Mouse (Mus musculus) heart, embryonic 16.5 days (tissue): ENCODE measurements around the gene Sfmbt2. TPM values are rescaled to one million over a fixed set of nuclear protein-coding genes. Genes with fewer than 3 reads are reported as not detected.
A peak's percentile ranks its signal among the peaks of the same experiment; 100 is the strongest.

Experiments
- ATAC-seq: fragments of 200-750 bp; cut with Nextera tagmentation; replicated peaks from 2 replicates; pipeline ENCODE4 v1.8.0; 2017; ENCODE audit warnings: moderate number of reproducible peaks; ENCODE audit not compliant: insufficient read depth, low FRiP score; ENCODE audit errors: extremely low read depth
- H3K27ac ChIP-seq: fragments of 300-500 bp; sonication (generic); 2 replicates; pipeline ENCODE4 v1.5.1; 2014; ENCODE audit warnings: mild to moderate bottlenecking, low read length, control low read depth, moderate library complexity
- H3K27me3 ChIP-seq: fragments of 300-500 bp; sonication (generic); 2 replicates; pipeline ENCODE4 v1.6.1; 2014; ENCODE audit warnings: low read length, mixed read lengths; ENCODE audit not compliant: control insufficient read depth, insufficient read depth
- H3K36me3 ChIP-seq: fragments of 300-500 bp; sonication (generic); 2 replicates; pipeline ENCODE4 v1.6.1; 2014; ENCODE audit not compliant: control insufficient read depth, insufficient read depth
- H3K4me1 ChIP-seq: fragments of 300-500 bp; sonication (generic); 2 replicates; pipeline ENCODE4 v1.6.1; 2014; ENCODE audit warnings: low read length, mixed read lengths; ENCODE audit not compliant: control insufficient read depth, insufficient read depth
- H3K4me2 ChIP-seq: fragments of 300-500 bp; sonication (generic); 2 replicates; pipeline ENCODE4 v1.6.1; 2014; ENCODE audit warnings: low read depth, mild to moderate bottlenecking, control low read depth, low read length
- H3K4me3 ChIP-seq: fragments of 300-500 bp; sonication (generic); 2 replicates; pipeline ENCODE4 v1.5.1; 2014; ENCODE audit warnings: mild to moderate bottlenecking, control low read depth, low read length
- H3K9ac ChIP-seq: fragments of 300-500 bp; sonication (generic); 2 replicates; pipeline ENCODE4 v1.6.1; 2014; ENCODE audit warnings: low read length, control low read depth
- H3K9me3 ChIP-seq: fragments of 300-500 bp; sonication (generic); replicated peaks from 2 replicates; pipeline ENCODE4 v1.6.1; 2016; ENCODE audit warnings: low read length; ENCODE audit not compliant: control insufficient read depth
- WGBS: fragments of 180-500 bp; shearing (Covaris S2); extraction: QIAGEN DNeasy Blood & Tissue Kit; methylation state at CpG from one replicate; pipeline ENCODE4 v1.1.7; 2014; 5-methylcytosine and 5-hydroxymethylcytosine counted together
- polyA plus RNA-seq: library from polyadenylated mRNA; unstranded; fragments of >200 nt; fragmentation: Nextera tagmentation; extraction: Ambion mirVana; gene quantifications from 2 replicates; pipeline ENCODE4 v1.2.1, GENCODE M21; 2015

Sfmbt2 gene
- polyA plus RNA-seq, 1 experiment from 2014 or later, result 1.3 TPM

- no peak overlapping the region for H3K4me3 ChIP-seq
- ATAC-seq, result no peak
- 0 out of 2 replicates have a peak, but pooled peaks cover 4% of the 10 kb centered on the region for H3K9me3 ChIP-seq
- H3K4me2 ChIP-seq, result no peak overlapping the region
- H3K27me3 ChIP-seq, result peaks cover 42% of the 10 kb centered on the region
- H3K36me3 ChIP-seq, result no peaks in the 10 kb centered on the region
- no peak overlapping the region for H3K9ac ChIP-seq
- H3K4me1 ChIP-seq, result no peaks in the 10 kb centered on the region; the same call in 1 of the 2 replicates
- WGBS, result 18% methylated on average over 2 of the region's 2 CpGs
- no peak overlapping the region for H3K27ac ChIP-seq
These were observed 4.0 kb upstream of the Sfmbt2 start for GRCm38 (mm10) chr2:10366284-10366683.

DNA sequence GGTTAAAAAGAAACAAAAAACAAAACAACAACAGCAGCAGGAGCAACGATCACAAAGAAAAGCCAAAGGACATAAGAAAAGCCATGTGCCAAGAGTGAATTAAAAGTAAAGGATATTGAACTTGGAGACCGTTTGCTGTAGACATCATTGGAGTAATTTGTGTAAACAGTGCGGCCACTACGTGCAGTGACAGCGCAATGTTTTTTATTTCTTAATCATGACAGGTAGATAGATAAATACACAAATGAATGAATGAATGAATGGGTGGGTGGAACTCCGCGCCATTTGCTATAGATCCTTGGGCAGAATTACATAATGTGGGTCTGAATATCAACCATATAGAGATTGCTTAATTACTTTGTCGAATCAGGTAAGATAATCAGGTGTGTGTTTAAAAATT, 634 bp upstream of the Sfmbt2 start:
- H3K4me1 ChIP-seq, result peaks cover 9% of the 10 kb centered on the region
- 0 out of 2 replicates have a peak, but pooled peaks cover 4% of the 10 kb centered on the region for H3K9me3 ChIP-seq
- 6% methylated on average over 8 of the region's 8 CpGs for WGBS
- no peak overlapping the region for H3K4me3 ChIP-seq
- no peaks in the 10 kb centered on the region for H3K36me3 ChIP-seq
- no peak overlapping the region for H3K4me2 ChIP-seq
- no peak overlapping the region for H3K27ac ChIP-seq
- peaks cover 52% of the 10 kb centered on the region for H3K27me3 ChIP-seq
- no peak overlapping the region for H3K9ac ChIP-seq
- ATAC-seq, result no peak

GRCm38 (mm10) chr2:10370687-10371458, 563 bp downstream of the Sfmbt2 start:
- no peak for ATAC-seq
- no peak overlapping the region for H3K4me3 ChIP-seq
- 2% methylated on average over 26 of the region's 26 CpGs for WGBS
- H3K36me3 ChIP-seq, result no peaks in the 10 kb centered on the region
- H3K9me3 ChIP-seq, result 0 out of 2 replicates have a peak, but pooled peaks cover 4% of the 10 kb centered on the region
- peaks cover 14% of the 10 kb centered on the region for H3K4me1 ChIP-seq
- H3K9ac ChIP-seq, result no peak overlapping the region
- H3K4me2 ChIP-seq, result no peak overlapping the region
- peaks cover 58% of the 10 kb centered on the region for H3K27me3 ChIP-seq
- H3K27ac ChIP-seq, result no peak overlapping the region

- WGBS, result 1% methylated on average over 16 of the region's 16 CpGs
- Histone ChIP-seq H3K4me3 (peak overlapping the region; percentile 66), H3K27ac (no peak overlapping the region), H3K9ac (no peak overlapping the region), H3K27me3 (peaks cover 62% of the 10 kb centered on the region), H3K36me3 (no peaks in the 10 kb centered on the region), H3K9me3 (0 out of 2 replicates have a peak, but pooled peaks cover 4% of the 10 kb centered on the region), H3K4me2 (no peak overlapping the region), H3K4me1 (peaks cover 14% of the 10 kb centered on the region)
- ATAC-seq, result no peak
These were observed 1.1 kb downstream of the Sfmbt2 start for GRCm38 (mm10) chr2:10371459-10371817.

GRCm38 (mm10) chr2:10371899-10372298, 1.6 kb downstream of the Sfmbt2 start:
- Histone ChIP-seq H3K9ac (no peak overlapping the region), H3K27me3 (peaks cover 61% of the 10 kb centered on the region), H3K27ac (no peak overlapping the region), H3K4me2 (peak overlapping the region; percentile 99), H3K36me3 (no peaks in the 10 kb centered on the region), H3K4me1 (peaks cover 14% of the 10 kb centered on the region), H3K4me3 (peak overlapping the region; percentile 66), H3K9me3 (0 out of 2 replicates have a peak, but pooled peaks cover 4% of the 10 kb centered on the region)
- 2% methylated on average over 9 of the region's 18 CpGs for WGBS
- ATAC-seq, result 0 out of 2 replicates have a peak, but pooled peaks have one; percentile 8

DNA sequence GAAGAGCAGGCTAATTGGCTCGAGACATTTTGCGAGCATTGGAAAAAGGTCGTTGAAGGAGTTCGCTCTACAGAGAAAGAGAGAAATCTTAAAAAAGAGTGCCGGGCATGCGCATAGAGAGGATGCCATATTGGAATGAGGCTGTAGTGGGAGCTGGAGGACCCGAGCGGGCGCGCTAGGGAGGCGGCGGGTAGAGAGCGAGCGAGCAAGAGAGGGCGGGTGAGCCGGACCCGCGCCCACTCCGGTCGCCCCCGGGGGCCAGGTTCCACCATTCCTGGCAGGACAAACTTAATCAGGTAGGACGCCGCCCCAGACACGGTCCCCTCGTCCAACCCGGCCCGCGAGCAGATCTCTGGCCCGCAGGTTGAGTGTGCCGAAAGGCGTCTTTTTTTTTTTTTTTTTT, 2.0 kb downstream of the Sfmbt2 start:
- Histone ChIP-seq H3K4me2 (peak overlapping the region; percentile 99), H3K9me3 (0 out of 2 replicates have a peak, but pooled peaks cover 4% of the 10 kb centered on the region), H3K36me3 (no peaks in the 10 kb centered on the region), H3K27ac (no peak overlapping the region), H3K27me3 (peaks cover 56% of the 10 kb centered on the region), H3K9ac (peak overlapping the region; percentile 70), H3K4me1 (peaks cover 14% of the 10 kb centered on the region), H3K4me3 (peak overlapping the region; percentile 66)
- WGBS, result under 1% methylated on average over 31 of the region's 31 CpGs
- peak; percentile 71 for ATAC-seq

DNA sequence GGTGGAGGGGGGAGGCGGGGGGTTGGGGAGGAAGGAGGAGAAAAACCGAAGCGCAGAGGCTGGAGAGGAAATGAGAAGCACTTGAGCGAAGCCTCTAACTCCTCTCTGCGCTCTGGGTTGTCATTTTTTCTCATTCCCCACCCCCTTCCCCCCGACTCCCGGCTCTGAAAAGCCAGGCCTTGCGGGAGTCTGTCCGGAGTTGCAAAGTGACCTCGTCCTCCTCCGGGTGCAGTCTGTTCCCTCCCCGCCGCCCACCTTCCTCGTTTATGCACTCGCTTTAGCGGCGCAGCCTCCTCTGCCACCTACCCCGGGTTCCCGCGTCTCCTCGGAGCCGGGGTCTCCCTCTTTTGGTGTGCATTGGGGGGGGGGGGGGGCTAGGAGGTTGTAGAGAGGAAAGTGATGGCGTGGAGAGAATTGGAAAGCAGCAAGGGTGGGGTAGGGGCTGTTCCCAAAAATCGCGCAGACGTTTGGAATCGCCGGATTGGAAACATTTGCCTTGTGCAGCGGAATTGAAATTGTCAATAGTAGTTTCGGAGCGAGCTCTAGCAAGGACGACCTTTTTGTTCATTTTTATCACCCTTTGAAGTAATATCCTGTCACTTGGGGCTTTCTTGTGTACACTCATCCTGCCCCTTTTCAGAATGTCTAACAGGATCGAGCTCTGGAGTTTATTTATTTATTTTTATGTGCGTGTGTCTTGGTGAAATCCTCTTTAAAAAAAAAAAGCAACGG, 2.6 kb downstream of the Sfmbt2 start:
- no peak overlapping the region for H3K27ac ChIP-seq
- H3K27me3 ChIP-seq, result peaks cover 53% of the 10 kb centered on the region
- ATAC-seq, result no peak; the same call in 1 of the 2 replicates
- H3K4me1 ChIP-seq, result peaks cover 14% of the 10 kb centered on the region
- peak overlapping the region; percentile 66 for H3K4me3 ChIP-seq
- H3K9ac ChIP-seq, result peak overlapping the region; percentile 70
- under 1% methylated on average over 35 of the region's 35 CpGs for WGBS
- H3K9me3 ChIP-seq, result 0 out of 2 replicates have a peak, but pooled peaks cover 4% of the 10 kb centered on the region
- no peaks in the 10 kb centered on the region for H3K36me3 ChIP-seq
- H3K4me2 ChIP-seq, result peak overlapping the region; percentile 99

DNA sequence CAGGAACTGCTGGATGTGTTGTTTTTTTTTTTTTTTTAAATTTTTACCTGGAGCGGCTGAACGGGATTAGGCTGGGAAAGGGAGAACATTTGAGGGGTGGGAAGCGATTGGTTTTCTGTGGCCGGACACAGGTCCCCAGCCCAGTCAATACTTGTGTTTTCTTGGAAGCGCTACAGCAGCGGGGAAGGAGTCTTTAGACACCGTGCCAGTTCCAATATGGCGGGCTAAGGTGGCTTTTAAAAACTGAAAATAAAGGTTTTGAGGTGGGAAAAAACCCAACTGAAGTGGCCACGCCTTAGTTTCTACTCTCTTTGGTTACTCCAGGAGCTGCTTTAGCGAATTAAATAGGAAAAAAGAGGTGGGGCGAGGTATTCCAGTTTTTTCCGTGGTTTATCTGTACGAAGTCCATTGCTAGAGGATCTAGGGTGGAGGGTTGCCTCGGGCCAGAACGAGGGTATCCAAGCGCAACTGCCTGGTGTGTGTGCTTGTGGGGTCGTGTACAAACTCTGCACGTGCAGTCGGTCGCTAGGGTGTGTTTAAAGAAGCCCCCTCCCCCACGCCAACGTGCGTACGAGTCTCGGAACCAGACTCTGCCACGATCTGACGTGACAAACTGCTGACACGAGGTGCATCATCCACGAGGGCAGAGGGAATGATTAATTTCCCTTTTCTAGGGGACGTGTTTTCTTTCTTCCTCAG, 3.3 kb downstream of the Sfmbt2 start:
- WGBS, result under 1% methylated on average over 30 of the region's 30 CpGs

More for the DNA sequence above, 3.3 kb downstream of the Sfmbt2 start:
- Histone ChIP-seq H3K4me3 (peak overlapping the region; percentile 66), H3K9ac (peak overlapping the region; percentile 70), H3K27ac (no peak overlapping the region), H3K27me3 (peaks cover 46% of the 10 kb centered on the region), H3K4me2 (peak overlapping the region; percentile 99), H3K9me3 (0 out of 2 replicates have a peak, but pooled peaks cover 4% of the 10 kb centered on the region), H3K4me1 (peaks cover 14% of the 10 kb centered on the region), H3K36me3 (no peaks in the 10 kb centered on the region)
- ATAC-seq, result no peak
